Mouse (Mus musculus) embryonic facial prominence, embryonic 15.5 days (tissue): ENCODE measurements around the gene Fam151a. TPM values are rescaled to one million over a fixed set of nuclear protein-coding genes. Genes with fewer than 3 reads are reported as not detected.
A peak's percentile ranks its signal among the peaks of the same experiment; 100 is the strongest.

Experiments used
- ATAC-seq: fragments of 200-750 bp; cut with Nextera tagmentation; 2 replicates; pipeline ENCODE4 v1.8.0; 2017; ENCODE audit warnings: low read depth, moderate TSS enrichment; ENCODE audit not compliant: insufficient number of reproducible peaks, low FRiP score, low TSS enrichment
- H3K27ac ChIP-seq: fragments of 300-500 bp; sonication (generic); replicated peaks from 2 replicates; pipeline ENCODE4 v1.5.1; 2015; ENCODE audit warnings: mild to moderate bottlenecking, inconsistent platforms
- H3K27me3 ChIP-seq: fragments of 300-500 bp; sonication (generic); 2 replicates; pipeline ENCODE4 v1.6.1; 2015; ENCODE audit warnings: inconsistent platforms
- H3K36me3 ChIP-seq: fragments of 300-500 bp; sonication (generic); 2 replicates; pipeline ENCODE4 v1.6.1; 2015; ENCODE audit warnings: mild to moderate bottlenecking, inconsistent platforms
- H3K4me1 ChIP-seq: fragments of 300-500 bp; sonication (generic); 2 replicates; pipeline ENCODE4 v1.6.1; 2015; ENCODE audit warnings: inconsistent platforms
- H3K4me2 ChIP-seq: fragments of 300-500 bp; sonication (generic); replicated peaks from 2 replicates; pipeline ENCODE4 v1.6.1; 2015; ENCODE audit warnings: mild to moderate bottlenecking, inconsistent platforms
- H3K4me3 ChIP-seq: fragments of 300-500 bp; sonication (generic); replicated peaks from 2 replicates; pipeline ENCODE4 v1.5.1; 2015; ENCODE audit warnings: mild to moderate bottlenecking, inconsistent platforms
- H3K9ac ChIP-seq: fragments of 300-500 bp; sonication (generic); 2 replicates; pipeline ENCODE4 v1.6.1; 2015; ENCODE audit warnings: inconsistent platforms
- H3K9me3 ChIP-seq: fragments of 300-500 bp; sonication (generic); replicated peaks from 2 replicates; pipeline ENCODE4 v1.6.1; 2016; ENCODE audit warnings: inconsistent platforms
- WGBS: fragments of 180-500 bp; shearing (Covaris S2); methylation state at CpG from one replicate; pipeline ENCODE4 v1.1.7; 2015; 5-methylcytosine and 5-hydroxymethylcytosine counted together
- polyA plus RNA-seq: library from polyadenylated mRNA; unstranded; fragments of >200 nt; fragmentation: Nextera tagmentation; extraction: Ambion mirVana; gene quantifications from 2 replicates; pipeline ENCODE4 v1.2.1, GENCODE M21; 2015

The Fam151a gene
- polyA plus RNA-seq: 0.14 and 0.33 TPM in 2 replicates

DNA sequence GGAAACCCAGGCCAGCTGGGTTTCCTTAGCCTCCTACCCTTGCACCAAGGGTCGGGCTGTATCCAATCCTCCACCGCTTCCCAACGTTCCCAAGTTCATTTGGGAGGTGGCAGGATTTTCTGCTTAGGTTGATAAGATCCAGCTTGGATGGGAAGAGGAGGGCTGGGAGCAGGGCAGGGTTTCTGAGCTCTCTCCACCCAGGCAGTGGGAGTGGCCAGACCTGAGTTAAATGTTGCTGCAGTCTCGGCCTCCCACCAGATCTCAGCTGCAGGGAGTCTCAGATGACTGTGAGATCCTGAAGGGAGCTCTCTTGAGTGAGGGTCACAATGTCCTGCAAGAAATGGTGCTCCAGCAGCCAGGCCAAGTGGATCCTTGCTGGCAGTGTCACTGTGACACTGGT is at the start of gene Fam151a:
Fam151a (plus strand) TSS at position 254 of the 400 bp plus-strand sequence.
- 43% methylated on average over 4 of the region's 4 CpGs for whole genome bisulfite sequencing
- no peaks in the 10 kb centered on the region for H3K36me3 ChIP-seq
- no peak within 1 kb of the TSS for H3K4me2 ChIP-seq
- H3K9ac ChIP-seq: no peak within 1 kb of the TSS
- H3K9me3 ChIP-seq: no peaks in the 10 kb centered on the region
- H3K27ac ChIP-seq: no peak within 1 kb of the TSS
- H3K4me1 ChIP-seq: no peaks in the 10 kb centered on the region
- H3K27me3 ChIP-seq: no peaks in the 10 kb centered on the region
- H3K4me3 ChIP-seq: no peak within 1 kb of the TSS
- no peak for ATAC-seq

GRCm38 (mm10) chr4:106688636-106689296 is 44.9 kb upstream of the Fam151a start:
- Histone ChIP-seq H3K4me3 (no peak overlapping the region), H3K4me1 (no peaks in the 10 kb centered on the region)
- 43% methylated on average over 3 of the region's 3 CpGs for WGBS

DNA sequence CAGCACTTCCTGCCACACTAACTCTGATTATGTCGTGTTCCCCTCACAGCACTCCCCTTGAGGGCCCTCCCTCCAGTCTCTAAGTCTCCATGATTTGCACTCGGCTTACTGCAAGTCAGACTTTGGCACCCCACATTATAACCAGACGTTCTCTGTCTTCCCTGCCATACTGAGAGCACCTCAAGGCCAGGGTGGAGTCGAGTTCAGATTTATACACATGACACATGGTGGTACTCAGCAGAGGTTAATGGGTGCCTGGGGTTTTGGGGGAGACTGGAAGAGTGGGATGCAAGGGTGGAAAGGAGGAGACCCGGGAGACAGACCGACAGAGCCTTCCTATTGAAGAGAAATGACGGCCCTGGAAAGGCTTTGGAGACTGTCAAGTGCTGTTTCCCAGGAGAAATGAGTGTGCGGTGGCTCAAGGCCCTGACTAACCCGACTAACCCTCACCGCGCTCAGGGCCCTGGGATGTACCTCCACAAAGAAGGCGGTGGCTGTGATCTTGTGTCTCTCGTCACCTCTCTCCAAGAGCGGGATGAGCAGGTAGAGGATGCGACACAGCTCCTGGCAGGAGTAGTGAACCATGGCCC is 39.8 kb upstream of the Fam151a start:
- Histone ChIP-seq H3K4me3 (no peak overlapping the region), H3K4me1 (no peaks in the 10 kb centered on the region), H3K4me2 (no peak overlapping the region), H3K36me3 (no peaks in the 10 kb centered on the region), H3K9me3 (no peaks in the 10 kb centered on the region), H3K27ac (no peak overlapping the region), H3K9ac (no peak overlapping the region), H3K27me3 (peaks cover 8% of the 10 kb centered on the region; the same call in 1 of the 2 replicates)
- WGBS: 80% methylated on average over 15 of the region's 15 CpGs
- ATAC-seq: no peak

More at GRCm38 (mm10) chr4:106688636-106689296, 44.9 kb upstream of the Fam151a start:
- no peaks in the 10 kb centered on the region for H3K27me3 ChIP-seq
- no peaks in the 10 kb centered on the region for H3K9me3 ChIP-seq
- no peak overlapping the region for H3K4me2 ChIP-seq
- no peak for ATAC-seq
- H3K27ac ChIP-seq: no peak overlapping the region
- H3K9ac ChIP-seq: no peak overlapping the region
- H3K36me3 ChIP-seq: no peaks in the 10 kb centered on the region

DNA sequence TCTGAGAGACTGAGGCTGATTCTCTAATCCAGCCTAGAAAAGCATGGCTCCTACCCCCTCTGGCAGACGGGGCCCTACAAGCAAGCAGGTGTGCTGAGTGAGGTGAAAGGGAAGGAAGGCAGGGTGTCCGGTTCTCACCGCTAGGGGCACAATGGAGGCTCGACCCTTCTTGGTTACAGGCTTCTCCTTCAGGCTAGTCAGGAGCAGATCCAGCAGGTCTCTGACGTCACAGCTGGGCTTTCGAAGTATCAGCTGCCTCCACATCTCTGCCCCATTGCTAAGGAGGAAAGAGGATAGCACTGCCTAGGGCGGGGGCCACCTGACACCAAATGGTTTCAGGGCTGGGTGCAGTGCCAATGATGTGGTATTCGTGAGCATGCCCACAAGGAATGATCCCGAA is 33.7 kb upstream of the Fam151a start:
- H3K4me3 ChIP-seq: no peak overlapping the region
- no peaks in the 10 kb centered on the region for H3K36me3 ChIP-seq
- H3K27me3 ChIP-seq: peaks cover 8% of the 10 kb centered on the region; the same call in 1 of the 2 replicates
- ATAC-seq: no peak; the same call in 1 of the 2 replicates
- no peaks in the 10 kb centered on the region for H3K9me3 ChIP-seq
- no peak overlapping the region for H3K4me2 ChIP-seq
- no peak overlapping the region for H3K27ac ChIP-seq
- H3K9ac ChIP-seq: no peak overlapping the region
- peaks cover 8% of the 10 kb centered on the region; the same call in 1 of the 2 replicates for H3K4me1 ChIP-seq
- 14% methylated on average over 9 of the region's 9 CpGs for WGBS

DNA sequence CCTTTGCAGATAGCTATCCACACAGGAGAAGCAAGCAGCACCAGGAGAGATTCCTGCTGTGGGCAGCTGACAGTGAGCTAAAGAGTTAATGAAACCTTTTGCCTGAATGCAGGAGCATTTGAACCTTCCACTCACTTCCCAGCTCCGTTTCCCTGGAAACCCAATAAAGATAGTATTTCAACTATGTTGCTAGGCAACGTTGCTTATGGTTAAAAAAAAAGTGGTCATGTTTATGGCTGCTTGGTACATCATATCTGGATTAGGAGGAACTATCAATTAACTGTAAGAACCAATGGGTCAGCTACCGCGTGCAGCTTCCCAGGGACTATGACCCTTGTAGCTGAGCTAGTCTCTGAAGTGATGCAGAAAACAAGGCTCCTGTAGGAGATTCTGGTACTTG is 32.9 kb upstream of the Fam151a start:
- H3K4me2 ChIP-seq: no peak overlapping the region
- H3K4me1 ChIP-seq: peaks cover 11% of the 10 kb centered on the region; the same call in 1 of the 2 replicates
- H3K27me3 ChIP-seq: peaks cover 8% of the 10 kb centered on the region; the same call in 1 of the 2 replicates
- WGBS: 32% methylated on average over 4 of the region's 4 CpGs
- no peak overlapping the region for H3K27ac ChIP-seq
- no peak for ATAC-seq
- H3K9me3 ChIP-seq: no peaks in the 10 kb centered on the region
- H3K9ac ChIP-seq: no peak overlapping the region
- H3K4me3 ChIP-seq: no peak overlapping the region
- no peaks in the 10 kb centered on the region for H3K36me3 ChIP-seq

GRCm38 (mm10) chr4:106703956-106704355 is 29.7 kb upstream of the Fam151a start:
- no peak overlapping the region for H3K4me2 ChIP-seq
- H3K9ac ChIP-seq: no peak overlapping the region
- H3K4me1 ChIP-seq: peaks cover 15% of the 10 kb centered on the region; the same call in 1 of the 2 replicates
- no peaks in the 10 kb centered on the region for H3K9me3 ChIP-seq
- H3K27me3 ChIP-seq: no peaks in the 10 kb centered on the region
- H3K36me3 ChIP-seq: no peaks in the 10 kb centered on the region
- no peak for ATAC-seq
- 77% methylated on average over 10 of the region's 10 CpGs for WGBS
- H3K27ac ChIP-seq: no peak overlapping the region
- H3K4me3 ChIP-seq: no peak overlapping the region

DNA sequence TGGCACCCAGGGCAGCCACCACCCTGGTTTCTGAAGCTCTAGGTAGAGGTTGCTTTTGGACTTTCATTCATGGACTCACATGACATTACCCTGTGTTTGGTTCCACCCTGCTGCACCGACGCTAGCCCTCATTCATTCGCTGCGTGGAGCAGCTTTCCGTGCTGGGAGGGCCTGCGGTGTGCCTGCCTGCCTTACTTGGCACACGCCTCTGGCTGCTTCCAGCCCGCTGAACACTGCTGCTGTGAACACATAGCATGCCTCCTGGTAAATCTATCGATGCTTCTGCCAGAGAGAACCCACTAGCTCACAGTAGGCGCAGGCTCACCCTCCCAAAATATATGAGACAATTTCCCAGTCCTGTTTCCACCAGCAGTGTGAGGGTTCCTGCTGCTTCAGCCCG is 29.3 kb upstream of the Fam151a start:
- Histone ChIP-seq H3K4me1 (peaks cover 15% of the 10 kb centered on the region; the same call in 1 of the 2 replicates), H3K4me2 (no peak overlapping the region), H3K9me3 (no peaks in the 10 kb centered on the region), H3K27me3 (no peaks in the 10 kb centered on the region), H3K27ac (no peak overlapping the region; the same call in 1 of the 2 replicates), H3K36me3 (no peaks in the 10 kb centered on the region), H3K4me3 (no peak overlapping the region), H3K9ac (no peak overlapping the region)
- no peak for ATAC-seq
- WGBS: 60% methylated on average over 11 of the region's 11 CpGs

DNA sequence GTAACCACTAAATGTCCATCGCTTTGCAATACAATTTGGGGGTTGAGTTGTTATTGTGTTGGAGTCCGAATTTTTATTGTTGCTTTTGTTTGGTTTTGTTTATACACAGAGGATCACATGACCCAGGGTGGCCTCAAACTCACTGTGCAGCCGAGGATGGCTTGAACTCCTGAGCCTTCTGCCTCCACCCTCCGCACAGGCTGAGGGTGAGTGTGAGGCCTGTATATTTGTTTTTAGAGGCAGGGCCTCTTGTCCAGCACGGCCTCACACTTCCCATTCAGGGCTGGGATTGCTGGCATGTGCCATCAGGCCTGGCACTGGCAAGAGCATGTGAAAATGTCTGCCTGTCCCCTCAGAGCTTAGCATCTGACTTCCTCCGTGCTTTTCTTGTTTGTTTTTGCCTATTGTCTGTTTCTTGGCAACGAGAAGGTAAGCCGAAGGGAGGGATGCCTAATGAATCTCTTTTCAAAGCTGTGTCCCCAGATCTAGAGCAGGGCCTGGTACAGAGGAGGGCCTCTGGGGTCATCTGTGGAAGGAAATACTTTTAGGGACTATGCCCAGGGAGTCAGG is 28.5 kb upstream of the Fam151a start:
- ATAC-seq: no peak
- 0 out of 2 replicates have a peak, but pooled peaks cover 10% of the 10 kb centered on the region for H3K4me1 ChIP-seq
- H3K4me2 ChIP-seq: no peak overlapping the region
- H3K9me3 ChIP-seq: no peaks in the 10 kb centered on the region
- H3K36me3 ChIP-seq: no peaks in the 10 kb centered on the region
- H3K4me3 ChIP-seq: no peak overlapping the region
- 55% methylated on average over 8 of the region's 8 CpGs for WGBS
- no peak overlapping the region for H3K27ac ChIP-seq
- no peak overlapping the region for H3K9ac ChIP-seq
- H3K27me3 ChIP-seq: no peaks in the 10 kb centered on the region

GRCm38 (mm10) chr4:106707957-106708356 is 25.7 kb upstream of the Fam151a start:
- Histone ChIP-seq H3K9me3 (no peaks in the 10 kb centered on the region), H3K4me3 (no peak overlapping the region), H3K4me1 (0 out of 2 replicates have a peak, but pooled peaks cover 9% of the 10 kb centered on the region), H3K4me2 (peak overlapping the region; percentile 38; the same call in 1 of the 2 replicates), H3K9ac (no peak overlapping the region), H3K36me3 (no peaks in the 10 kb centered on the region), H3K27me3 (no peaks in the 10 kb centered on the region), H3K27ac (no peak overlapping the region)
- no peak for ATAC-seq
- 38% methylated on average over 5 of the region's 5 CpGs for WGBS

DNA sequence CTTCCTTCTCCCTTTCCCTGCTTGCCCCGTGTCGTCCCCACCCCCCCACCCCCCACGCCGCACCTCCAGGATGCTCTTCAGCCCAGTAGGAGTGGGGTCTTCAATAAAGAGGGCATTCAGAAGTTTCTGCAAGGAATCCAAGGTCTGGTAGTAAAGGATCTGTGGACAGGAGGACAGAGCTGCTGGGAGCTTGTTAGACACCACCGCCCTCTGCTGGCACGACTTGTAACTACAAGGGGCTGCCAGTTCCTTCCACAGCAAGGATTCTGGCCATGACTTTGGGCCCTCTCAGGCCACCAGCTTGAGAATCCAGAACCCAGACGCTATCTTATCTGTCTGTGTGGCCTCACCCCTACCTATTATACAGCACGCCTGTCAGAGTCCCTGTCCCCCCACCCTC is 25.3 kb upstream of the Fam151a start:
- ATAC-seq: 0 out of 2 replicates have a peak, but pooled peaks have one; percentile 12
- no peaks in the 10 kb centered on the region for H3K9me3 ChIP-seq
- WGBS: 1% methylated on average over 8 of the region's 8 CpGs
- H3K4me2 ChIP-seq: peak overlapping the region; percentile 38; the same call in 1 of the 2 replicates
- 0 out of 2 replicates have a peak, but pooled peaks cover 9% of the 10 kb centered on the region for H3K4me1 ChIP-seq
- no peak overlapping the region for H3K27ac ChIP-seq
- H3K27me3 ChIP-seq: no peaks in the 10 kb centered on the region
- no peak overlapping the region for H3K4me3 ChIP-seq
- H3K36me3 ChIP-seq: no peaks in the 10 kb centered on the region
- H3K9ac ChIP-seq: no peak overlapping the region

DNA sequence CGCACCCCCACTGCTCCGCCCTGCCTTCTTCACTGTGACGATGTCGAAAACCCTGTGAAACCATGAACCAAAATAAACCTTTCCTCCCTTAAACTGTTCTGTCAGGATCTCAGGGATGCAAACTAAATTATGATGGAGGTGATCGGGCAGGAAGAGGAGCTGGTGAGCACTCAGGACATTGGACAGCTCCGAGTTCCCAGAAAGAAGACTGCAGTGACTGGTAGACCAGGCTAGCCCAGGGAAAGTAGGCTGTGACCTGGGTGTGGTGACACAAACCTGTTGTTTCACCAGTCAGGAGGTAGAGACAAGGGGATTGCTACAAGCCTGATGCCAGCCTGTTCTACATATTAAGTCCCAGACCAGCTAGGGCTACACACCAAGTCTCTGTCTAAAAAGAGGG is 20.1 kb upstream of the Fam151a start:
- no peak overlapping the region for H3K9ac ChIP-seq
- no peak overlapping the region for H3K4me2 ChIP-seq
- no peaks in the 10 kb centered on the region for H3K9me3 ChIP-seq
- no peak overlapping the region for H3K4me3 ChIP-seq
- no peak for ATAC-seq
- H3K27me3 ChIP-seq: no peaks in the 10 kb centered on the region
- WGBS: 88% methylated on average over 6 of the region's 6 CpGs
- H3K36me3 ChIP-seq: no peaks in the 10 kb centered on the region
- no peaks in the 10 kb centered on the region for H3K4me1 ChIP-seq
- no peak overlapping the region for H3K27ac ChIP-seq
